Mouse (Mus musculus) brain, adult 10 weeks (tissue): ENCODE data around the gene Hs3st3a1. TPM values are rescaled to one million over a fixed set of nuclear protein-coding genes. Genes with fewer than 3 reads are reported as not detected.

ENCODE experiments used
- polyA plus RNA-seq: library from polyadenylated mRNA; stranded (reverse); fragments of 350-450 nt; fragmentation: Illumina TruSeq; extraction: RNeasy Lipid Tissue Mini Kit (QIAGEN cat#74804); gene quantifications from one replicate; pipeline ENCODE4 v1.2.3, GENCODE M21; 2015; ENCODE audit warnings: low read depth, low replicate concordance

Hs3st3a1 gene
- polyA plus RNA-seq, result 0.55 TPM

GRCm38 (mm10) chr11:64434611-64435545, at the start of gene Hs3st3a1:
Hs3st3a1 (plus strand) TSS chr11:64435332.

GRCm38 (mm10) chr11:64436412-64436727, 1.2 kb downstream of the Hs3st3a1 start, which contains the start of gene F930015N05Rik:
F930015N05Rik (minus strand) TSS chr11:64436653.

Other genes with a start within 250 kb of the Hs3st3a1 start
- 0.61 TPM for gene F930015N05Rik, start 1.3 kb downstream of the Hs3st3a1 start, polyA plus RNA-seq